Mouse (Mus musculus) CH12.LX (cell line): Measurements from ENCODE around the gene Ube2n.

Source experiments
- CHD1 ChIP-seq: IDR thresholded peaks from 2 replicates; pipeline ENCODE4 v1.6.1; 2012; ENCODE audit warnings: low read depth, low read length, improper control_type of control experiment, inconsistent platforms
- CTCF ChIP-seq, 2 experiments: IDR thresholded peaks in 1 of 2; conservative IDR thresholded peaks in 1 of 2; 2 replicates each; pipeline ENCODE4 v1.5.1; 2011 to 2012; ENCODE audit warnings: low read depth in 2 of 2, low read length in 2 of 2, improper control_type of control experiment in 1 of 2, inconsistent platforms in 1 of 2, mild to moderate bottlenecking in 1 of 2, moderate library complexity in 1 of 2
- EP300 ChIP-seq: IDR thresholded peaks from 2 replicates; pipeline ENCODE4 v1.6.1; 2011; ENCODE audit warnings: low read length, improper control_type of control experiment
- HCFC1 ChIP-seq: IDR thresholded peaks from 2 replicates; pipeline ENCODE4 v1.6.1; 2012; ENCODE audit warnings: low read depth, mild to moderate bottlenecking, inconsistent platforms, low read length, improper control_type of control experiment
- JUND ChIP-seq: conservative IDR thresholded peaks from 2 replicates; pipeline ENCODE4 v1.6.1; 2011; ENCODE audit warnings: low read depth, low read length, improper control_type of control experiment
- MAX ChIP-seq: IDR thresholded peaks from 2 replicates; pipeline ENCODE4 v1.6.1; 2011; ENCODE audit warnings: low read length, improper control_type of control experiment
- MEF2A ChIP-seq: IDR thresholded peaks from 2 replicates; pipeline ENCODE4 v1.6.1; 2014; ENCODE audit warnings: low read depth, mild to moderate bottlenecking, inconsistent platforms, low read length, improper control_type of control experiment, borderline replicate concordance
- MYC ChIP-seq: IDR thresholded peaks from 2 replicates; pipeline ENCODE4 v1.6.1; 2011; ENCODE audit warnings: low read depth, mild to moderate bottlenecking, improper control_type of control experiment, low read length
- POLR2A ChIP-seq: IDR thresholded peaks from 2 replicates; pipeline ENCODE4 v1.6.1; 2011; ENCODE audit warnings: low read depth, mild to moderate bottlenecking, improper control_type of control experiment, low read length
- POLR2AphosphoS2 ChIP-seq: IDR thresholded peaks from 2 replicates; pipeline ENCODE4 v1.6.1; 2011; ENCODE audit warnings: low read depth, low read length, improper control_type of control experiment
- TCF12 ChIP-seq: IDR thresholded peaks from 2 replicates; pipeline ENCODE4 v1.6.1; 2014; ENCODE audit warnings: low read depth, mild to moderate bottlenecking, inconsistent platforms, low read length, improper control_type of control experiment
- UBTF ChIP-seq: IDR thresholded peaks from 2 replicates; pipeline ENCODE4 v1.6.1; 2012; ENCODE audit warnings: low read depth, mild to moderate bottlenecking, inconsistent platforms, low read length, improper control_type of control experiment, moderate library complexity
- ZMIZ1 ChIP-seq: IDR thresholded peaks from 2 replicates; pipeline ENCODE4 v1.6.1; 2012; ENCODE audit warnings: low read depth, mild to moderate bottlenecking, inconsistent platforms, low read length, improper control_type of control experiment
- ZNF384 ChIP-seq: IDR thresholded peaks from 2 replicates; pipeline ENCODE4 v1.6.1; 2012; ENCODE audit warnings: low read depth, low read length, improper control_type of control experiment, inconsistent platforms

GRCm38 (mm10) chr10:95543377-95543776 is 28.4 kb downstream of the Ube2n start:
- TF ChIP-seq MYC: no peak
- TF ChIP-seq UBTF: no peak
- no peak for TF ChIP-seq POLR2AphosphoS2
- TF ChIP-seq CTCF (conservative IDR thresholded peaks at IDR 0.05 in 1 of 2, IDR thresholded peaks at IDR 0.05 in 1 of 2; ENCODE audit: low read depth in 2 of 2, low read length in 2 of 2): no peak
- TF ChIP-seq EP300: no peak
- TF ChIP-seq CHD1: no peak
- TF ChIP-seq JUND: no peak
- no peak for TF ChIP-seq ZNF384
- TF ChIP-seq TCF12: no peak
- no peak for TF ChIP-seq POLR2A
- TF ChIP-seq MAX: no peak
- no peak for TF ChIP-seq MEF2A
- no peak for TF ChIP-seq ZMIZ1
- no peak for TF ChIP-seq HCFC1
